Mouse (Mus musculus) lung, postnatal 0 days (tissue): Measurements from ENCODE around the gene Ccdc57.

ENCODE experiments used
- CTCF ChIP-seq: IDR thresholded peaks from 2 replicates; pipeline ENCODE4 v1.5.1; 2016; ENCODE audit warnings: antibody characterized with exemption, mild to moderate bottlenecking
- EP300 ChIP-seq: IDR thresholded peaks from 2 replicates; pipeline ENCODE4 v1.6.1; 2016; ENCODE audit warnings: antibody characterized with exemption, mild to moderate bottlenecking, control low read depth

DNA sequence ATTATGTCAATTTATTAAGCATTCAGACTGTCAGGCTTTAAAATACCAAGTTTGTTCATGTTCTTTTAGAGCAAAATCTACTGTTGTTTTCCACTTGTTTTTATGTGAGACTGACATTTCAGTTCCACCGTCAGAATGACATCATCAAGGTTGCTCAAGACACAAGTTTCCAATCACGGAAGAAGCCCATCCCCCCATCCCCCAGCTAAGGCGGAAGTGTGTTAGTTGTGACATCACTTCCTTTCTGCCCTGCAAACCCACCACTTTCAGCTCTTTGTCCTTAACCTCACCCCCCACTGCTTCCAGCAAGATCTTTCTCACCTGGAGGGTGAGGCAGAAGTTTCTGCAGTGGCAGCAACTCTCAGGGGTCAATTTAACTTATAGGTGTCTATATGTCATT lies 16.2 kb downstream of the Ccdc57 start:
- TF ChIP-seq CTCF (no peak), EP300 (no peak)
